Mouse (Mus musculus): ENCODE data around the gene Wdr24. TPM values are rescaled to one million over a fixed set of nuclear protein-coding genes. Genes with fewer than 3 reads are reported as not detected.
A peak's percentile ranks its signal among the peaks of the same experiment; 100 is the strongest.

Gene Wdr24
- total RNA-seq (2021) = 10 to 100 TPM; 19.1 to 20.8 TPM
- 29.5 and 38.3 TPM in 2 replicates for polyA plus RNA-seq (2012; rRNA removed)
- long read RNA-seq, transcript Wdr24-201 (9 exons, 3,099 nt) = major isoform, 30 of 37 reads
- long read RNA-seq, partial matches to known transcripts = 2 of 37 reads
- long read RNA-seq, other reads (novel, unspliced or antisense) = 3 of 37 reads

- peak; percentile 81 for DNase-seq
Measured at GRCm38 (mm10) chr17:25823452-25823851, at the start of gene Wdr24. Wdr24 (plus strand) TSS chr17:25823627.

GRCm38 (mm10) chr17:25775318-25776062 is 47.9 kb upstream of the Wdr24 start:
- DNase-seq = no peak

- DNase-seq = no peak
Measured at GRCm38 (mm10) chr17:25777948-25778347, 45.5 kb upstream of the Wdr24 start.

- no peak for DNase-seq
Measured at GRCm38 (mm10) chr17:25781339-25781738, 42.1 kb upstream of the Wdr24 start.

- DNase-seq = peak; percentile 80
Measured at GRCm38 (mm10) chr17:25783086-25783485, 40.3 kb upstream of the Wdr24 start.

- DNase-seq = no peak
Measured at GRCm38 (mm10) chr17:25783861-25784574, 39.4 kb upstream of the Wdr24 start.

GRCm38 (mm10) chr17:25785281-25785745 is 38.1 kb upstream of the Wdr24 start, which contains the start of gene Haghl:
Haghl (minus strand) TSS chr17:25785673.
- peak; percentile 94 for DNase-seq

GRCm38 (mm10) chr17:25786280-25786679 is 37.1 kb upstream of the Wdr24 start, which contains the start of gene Ccdc78:
Ccdc78 (plus strand) TSS chr17:25786580.
- DNase-seq = no peak

GRCm38 (mm10) chr17:25786781-25787504 is 36.5 kb upstream of the Wdr24 start:
- no peak for DNase-seq

GRCm38 (mm10) chr17:25791320-25791842 is 32.0 kb upstream of the Wdr24 start:
- DNase-seq = no peak

GRCm38 (mm10) chr17:25791843-25792527 is 31.4 kb upstream of the Wdr24 start:
- peak; percentile 90 for DNase-seq

- DNase-seq = peak; percentile 84
Measured at GRCm38 (mm10) chr17:25792615-25793014, 30.8 kb upstream of the Wdr24 start, which contains the start of gene Fam173a. Fam173a (minus strand) TSS chr17:25792901.

GRCm38 (mm10) chr17:25794197-25794596 is 29.2 kb upstream of the Wdr24 start:
- DNase-seq = no peak

GRCm38 (mm10) chr17:25794998-25795397 is 28.4 kb upstream of the Wdr24 start:
- no peak for DNase-seq

- DNase-seq = peak; percentile 49
Measured at GRCm38 (mm10) chr17:25795609-25796092, 27.8 kb upstream of the Wdr24 start, which contains the start of gene AC134908.4. AC134908.4 (minus strand) TSS chr17:25795659.

- peak; percentile 69 for DNase-seq
Measured at GRCm38 (mm10) chr17:25796211-25796771, 27.1 kb upstream of the Wdr24 start.

GRCm38 (mm10) chr17:25796951-25797369 is 26.5 kb upstream of the Wdr24 start, which contains the start of gene Metrn:
Metrn (minus strand) TSS chr17:25797136.
- peak; percentile 95 for DNase-seq

GRCm38 (mm10) chr17:25801029-25801428 is 22.4 kb upstream of the Wdr24 start:
- peak; percentile 68 for DNase-seq

GRCm38 (mm10) chr17:25802825-25803517 is 20.5 kb upstream of the Wdr24 start:
- DNase-seq = peak; percentile 91

- peak; percentile 81 for DNase-seq
Measured at GRCm38 (mm10) chr17:25806507-25806906, 16.9 kb upstream of the Wdr24 start.

Data from adrenal gland, adult 2 months (tissue).